Mouse (Mus musculus) embryonic fibroblast, embryonic 13.5 days (primary cell): ENCODE measurements around the gene Ech1.

Source experiments
- CTCF ChIP-seq: IDR thresholded peaks from 2 replicates; pipeline ENCODE4 v1.5.1; 2011; ENCODE audit warnings: mild to moderate bottlenecking, control low read depth, low read length, moderate library complexity, borderline replicate concordance; ENCODE audit not compliant: insufficient read depth
- POLR2A ChIP-seq: IDR thresholded peaks from 2 replicates; pipeline ENCODE4 v1.6.1; 2011; ENCODE audit warnings: low read depth, mild to moderate bottlenecking, control low read depth, low read length, moderate library complexity

- TF ChIP-seq CTCF (no peak), POLR2A (no peak)
Measured at GRCm38 (mm10) chr7:28814306-28815034, 10.5 kb upstream of the Ech1 start.
